18 mouse cellular contexts compared by ENCODE assay signal in the genomic region with DNA sequence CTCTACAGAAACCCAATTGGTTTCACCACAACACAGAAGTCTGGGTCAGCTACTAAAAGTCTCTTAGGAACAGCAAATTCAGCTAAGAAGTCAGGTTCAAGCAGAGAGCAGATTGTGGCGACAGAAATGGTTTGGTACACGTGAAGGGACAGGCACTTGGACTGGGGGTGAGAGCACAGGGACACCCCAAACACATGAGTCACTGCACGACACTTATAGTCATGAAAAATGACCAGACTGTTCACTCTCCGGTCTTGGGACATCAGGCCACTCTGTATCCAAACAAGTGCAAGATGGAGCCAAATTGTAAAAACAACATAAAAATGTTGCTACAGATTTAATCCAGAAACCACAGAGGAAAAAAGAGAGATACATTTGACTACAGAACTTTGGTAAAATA.
"Had no signal": no experiment of that assay in that cellular context is flagged by ENCODE, and none has a peak within 500 bp of the region (broad histone marks: within the 10 kb centered on the region; RNA-seq: fewer than 3 reads in every experiment).

No protein-coding gene starts in this region.

- DNase-seq: kidney, adult 2 months; kidney, postnatal 25 days; layer of hippocampus, adult 9-11 months; left cerebral cortex, postnatal 4 days; lung, embryonic 14.5 days; lung, postnatal 10 days; midbrain, embryonic 14.5 days; thymus, adult 18-20 months; thymus, postnatal 36 days had no signal

- ATAC-seq: intestine, postnatal 0 days; liver, embryonic 12.5 days had no signal

- H3K27ac ChIP-seq: kidney, postnatal 0 days; layer of hippocampus, adult 2 months; left cerebral cortex, adult 2 months; limb, embryonic 12.5 days; limb, embryonic 15.5 days; liver, embryonic 12.5 days; liver, embryonic 15.5 days had no signal

- H3K9ac ChIP-seq: limb, embryonic 12.5 days; limb, embryonic 15.5 days; liver, embryonic 12.5 days; liver, embryonic 15.5 days; lung, embryonic 14.5 days had no signal

- H3K9me3 ChIP-seq: limb, embryonic 12.5 days; limb, embryonic 15.5 days; liver, embryonic 12.5 days; liver, embryonic 15.5 days had no signal

- H3K4me1 ChIP-seq: limb, embryonic 12.5 days; liver, embryonic 12.5 days; liver, embryonic 15.5 days had no signal

- H3K4me2 ChIP-seq: limb, embryonic 12.5 days; limb, embryonic 15.5 days; liver, embryonic 12.5 days; liver, embryonic 15.5 days; lung, embryonic 14.5 days; midbrain, embryonic 11.5 days had no signal

- H3K4me3 ChIP-seq: layer of hippocampus, adult 2 months; left cerebral cortex, adult 2 months; limb, embryonic 12.5 days; limb, embryonic 15.5 days; liver, embryonic 12.5 days; liver, embryonic 15.5 days had no signal

- H3K27me3 ChIP-seq: limb, embryonic 12.5 days; limb, embryonic 15.5 days; liver, embryonic 15.5 days had no signal

- H3K36me3 ChIP-seq: limb, embryonic 12.5 days; limb, embryonic 15.5 days; liver, embryonic 12.5 days; liver, embryonic 15.5 days had no signal
